Mouse (Mus musculus): ENCODE measurements around the gene Vgf. TPM values are rescaled to one million over a fixed set of nuclear protein-coding genes. Genes with fewer than 3 reads are reported as not detected.

The Vgf gene
- polyA plus RNA-seq, 1 experiment from 2014 or later, result 0.35 TPM

GRCm38 (mm10) chr5:137007276-137007675 lies 18.9 kb upstream of the Vgf start:
- no peak overlapping the region for H3K4me3 ChIP-seq
- H3K27me3 ChIP-seq (ENCODE audit: poor library complexity, severe bottlenecking), result no peaks in the 10 kb centered on the region
- no peaks in the 10 kb centered on the region for H3K36me3 ChIP-seq (replicated peaks)
- 62% methylated on average over 8 of the region's 8 CpGs for WGBS
- no peak overlapping the region for H3K27ac ChIP-seq
- DNase-seq (ENCODE audit: extremely low spot score, low spot score), result no peak
- H3K9me3 ChIP-seq, result no peaks in the 10 kb centered on the region
- H3K4me1 ChIP-seq, result no peaks in the 10 kb centered on the region

- peaks cover 3% of the 10 kb centered on the region for H3K9me3 ChIP-seq
- no peaks in the 10 kb centered on the region for H3K4me1 ChIP-seq
- H3K4me3 ChIP-seq, result no peak overlapping the region
- no peaks in the 10 kb centered on the region for H3K27me3 ChIP-seq (ENCODE audit: poor library complexity, severe bottlenecking)
- 32% methylated on average over 3 of the region's 3 CpGs for WGBS
- peak; percentile 51 for DNase-seq (ENCODE audit: extremely low spot score, low spot score)
- H3K36me3 ChIP-seq (replicated peaks), result no peaks in the 10 kb centered on the region
- no peak overlapping the region for H3K27ac ChIP-seq
These were observed 16.2 kb upstream of the Vgf start for GRCm38 (mm10) chr5:137009988-137010387.

- no peak overlapping the region for H3K4me3 ChIP-seq
- 87% methylated on average over 15 of the region's 15 CpGs for WGBS
- H3K27ac ChIP-seq, result no peak overlapping the region
- H3K36me3 ChIP-seq (replicated peaks), result no peaks in the 10 kb centered on the region
- DNase-seq (ENCODE audit: extremely low spot score, low spot score), result no peak
- no peaks in the 10 kb centered on the region for H3K27me3 ChIP-seq (ENCODE audit: poor library complexity, severe bottlenecking)
- H3K9me3 ChIP-seq, result peaks cover 8% of the 10 kb centered on the region
- no peaks in the 10 kb centered on the region for H3K4me1 ChIP-seq
These were observed 13.7 kb upstream of the Vgf start for GRCm38 (mm10) chr5:137012401-137012950.

- DNase-seq (ENCODE audit: extremely low spot score, low spot score), result no peak
- H3K36me3 ChIP-seq (replicated peaks), result no peaks in the 10 kb centered on the region
- no peak overlapping the region for H3K27ac ChIP-seq
- H3K27me3 ChIP-seq (ENCODE audit: poor library complexity, severe bottlenecking), result no peaks in the 10 kb centered on the region
- H3K4me3 ChIP-seq, result no peak overlapping the region
- H3K4me1 ChIP-seq, result no peaks in the 10 kb centered on the region
- 90% methylated on average over 3 of the region's 3 CpGs for WGBS
- peaks cover 8% of the 10 kb centered on the region for H3K9me3 ChIP-seq
These were observed 10.3 kb upstream of the Vgf start for GRCm38 (mm10) chr5:137015913-137016312.

- DNase-seq (ENCODE audit: extremely low spot score, low spot score), result no peak
- peaks cover 56% of the 10 kb centered on the region for H3K27me3 ChIP-seq (ENCODE audit: poor library complexity, severe bottlenecking)
These were observed 1.9 kb upstream of the Vgf start for GRCm38 (mm10) chr5:137024318-137024717.

GRCm38 (mm10) chr5:137025132-137025531 lies 1.1 kb upstream of the Vgf start:
- peaks cover 64% of the 10 kb centered on the region for H3K27me3 ChIP-seq (ENCODE audit: poor library complexity, severe bottlenecking)
- H3K9me3 ChIP-seq, result no peaks in the 10 kb centered on the region

More at GRCm38 (mm10) chr5:137024318-137024717, 1.9 kb upstream of the Vgf start:
- Histone ChIP-seq H3K27ac (no peak overlapping the region), H3K4me3 (no peak overlapping the region), H3K4me1 (peaks cover 23% of the 10 kb centered on the region), H3K36me3 (replicated peaks) (no peaks in the 10 kb centered on the region), H3K9me3 (no peaks in the 10 kb centered on the region)
- WGBS, result 54% methylated on average over 3 of the region's 3 CpGs

GRCm38 (mm10) chr5:137028561-137029272 lies 2.5 kb downstream of the Vgf start:
- peaks cover 96% of the 10 kb centered on the region for H3K27me3 ChIP-seq (ENCODE audit: poor library complexity, severe bottlenecking)
- 1% methylated on average over 29 of the region's 29 CpGs for WGBS
- no peak for DNase-seq (ENCODE audit: extremely low spot score, low spot score)
- H3K27ac ChIP-seq, result no peak overlapping the region
- peaks cover 62% of the 10 kb centered on the region for H3K4me1 ChIP-seq
- no peaks in the 10 kb centered on the region for H3K36me3 ChIP-seq (replicated peaks)
- H3K4me3 ChIP-seq, result peak overlapping the region; percentile 61
- no peaks in the 10 kb centered on the region for H3K9me3 ChIP-seq

More at GRCm38 (mm10) chr5:137025132-137025531, 1.1 kb upstream of the Vgf start:
- DNase-seq (ENCODE audit: extremely low spot score, low spot score), result peak; percentile 75
- Histone ChIP-seq H3K27ac (no peak overlapping the region), H3K36me3 (replicated peaks) (no peaks in the 10 kb centered on the region), H3K4me1 (peaks cover 30% of the 10 kb centered on the region), H3K4me3 (peak overlapping the region; percentile 14)
- under 1% methylated on average over 23 of the region's 23 CpGs for WGBS

GRCm38 (mm10) chr5:137029273-137029585 lies 3.0 kb downstream of the Vgf start:
- H3K4me3 ChIP-seq, result peak overlapping the region; percentile 61
- peaks cover 96% of the 10 kb centered on the region for H3K27me3 ChIP-seq (ENCODE audit: poor library complexity, severe bottlenecking)
- H3K9me3 ChIP-seq, result no peaks in the 10 kb centered on the region
- H3K27ac ChIP-seq, result no peak overlapping the region
- WGBS, result 4% methylated on average over 8 of the region's 8 CpGs
- H3K36me3 ChIP-seq (replicated peaks), result no peaks in the 10 kb centered on the region
- DNase-seq (ENCODE audit: extremely low spot score, low spot score), result no peak
- H3K4me1 ChIP-seq, result peaks cover 62% of the 10 kb centered on the region

GRCm38 (mm10) chr5:137029643-137030415 lies 3.6 kb downstream of the Vgf start:
- no peaks in the 10 kb centered on the region for H3K9me3 ChIP-seq
- H3K4me3 ChIP-seq, result peak overlapping the region; percentile 61
- under 1% methylated on average over 52 of the region's 52 CpGs for WGBS
- H3K36me3 ChIP-seq (replicated peaks), result 0 out of 2 replicates have a peak, but pooled peaks cover under 1% of the 10 kb centered on the region
- H3K4me1 ChIP-seq, result peaks cover 59% of the 10 kb centered on the region
- peak; percentile 97 for DNase-seq (ENCODE audit: extremely low spot score, low spot score)
- no peak overlapping the region for H3K27ac ChIP-seq
- H3K27me3 ChIP-seq (ENCODE audit: poor library complexity, severe bottlenecking), result peaks cover 94% of the 10 kb centered on the region

- Histone ChIP-seq H3K36me3 (replicated peaks) (peaks cover 6% of the 10 kb centered on the region), H3K27me3 (ENCODE audit: poor library complexity, severe bottlenecking) (peaks cover 94% of the 10 kb centered on the region), H3K27ac (no peak overlapping the region), H3K4me1 (peaks cover 53% of the 10 kb centered on the region), H3K4me3 (peak overlapping the region; percentile 61), H3K9me3 (no peaks in the 10 kb centered on the region)
- no peak for DNase-seq (ENCODE audit: extremely low spot score, low spot score)
- 12% methylated on average over 22 of the region's 22 CpGs for WGBS
These were observed 4.2 kb downstream of the Vgf start for GRCm38 (mm10) chr5:137030416-137030810.

GRCm38 (mm10) chr5:137031076-137032032 lies 5.2 kb downstream of the Vgf start:
- Histone ChIP-seq H3K4me1 (peaks cover 50% of the 10 kb centered on the region), H3K4me3 (peak overlapping the region; percentile 61), H3K36me3 (replicated peaks) (peaks cover 16% of the 10 kb centered on the region), H3K27me3 (ENCODE audit: poor library complexity, severe bottlenecking) (peaks cover 87% of the 10 kb centered on the region), H3K27ac (no peak overlapping the region), H3K9me3 (no peaks in the 10 kb centered on the region)
- WGBS, result under 1% methylated on average over 78 of the region's 78 CpGs
- peak; percentile 26 for DNase-seq (ENCODE audit: extremely low spot score, low spot score)

GRCm38 (mm10) chr5:137032033-137032421 lies 5.8 kb downstream of the Vgf start:
- Histone ChIP-seq H3K4me1 (peaks cover 50% of the 10 kb centered on the region), H3K27me3 (ENCODE audit: poor library complexity, severe bottlenecking) (peaks cover 80% of the 10 kb centered on the region), H3K36me3 (replicated peaks) (peaks cover 22% of the 10 kb centered on the region), H3K27ac (no peak overlapping the region), H3K4me3 (peak overlapping the region; percentile 61), H3K9me3 (no peaks in the 10 kb centered on the region)
- WGBS, result under 1% methylated on average over 33 of the region's 33 CpGs
- DNase-seq (ENCODE audit: extremely low spot score, low spot score), result peak; percentile 47

Measured in forebrain, embryonic 10.5 days (tissue).